Mouse (Mus musculus) hindbrain, postnatal 0 days (tissue): ENCODE results near the gene Sf1. TPM values are rescaled to one million over a fixed set of nuclear protein-coding genes. Genes with fewer than 3 reads are reported as not detected.

Source experiments
- ATAC-seq: fragments of 200-750 bp; cut with Nextera tagmentation; 2 replicates; pipeline ENCODE4 v1.8.0; 2017; ENCODE audit warnings: mild to moderate bottlenecking, moderate TSS enrichment, moderate library complexity
- DNase-seq: peaks from one replicate; pipeline ENCODE4 v3.0.0-alpha.2; 2015; ENCODE audit warnings: low spot score
- H3K27ac ChIP-seq: fragments of 300-500 bp; sonication (generic); 2 replicates; pipeline ENCODE4 v1.5.1; 2014; ENCODE audit warnings: mild to moderate bottlenecking
- H3K27me3 ChIP-seq: fragments of 300-500 bp; sonication (generic); 2 replicates; pipeline ENCODE4 v1.6.1; 2014; ENCODE audit warnings: low read length, mixed read lengths; ENCODE audit not compliant: insufficient read depth
- H3K36me3 ChIP-seq: fragments of 300-500 bp; sonication (generic); 2 replicates; pipeline ENCODE4 v1.6.1; 2014; ENCODE audit warnings: low read length, mixed read lengths; ENCODE audit not compliant: insufficient read depth
- H3K4me1 ChIP-seq: fragments of 300-500 bp; sonication (generic); 2 replicates; pipeline ENCODE4 v1.6.1; 2014; ENCODE audit warnings: antibody characterized with exemption, low read length, mixed read lengths; ENCODE audit not compliant: insufficient read depth
- H3K4me2 ChIP-seq: fragments of 300-500 bp; sonication (generic); 2 replicates; pipeline ENCODE4 v1.6.1; 2014; ENCODE audit warnings: low read depth, mild to moderate bottlenecking, low read length, moderate library complexity, mixed read lengths
- H3K4me3 ChIP-seq: fragments of 300-500 bp; sonication (generic); 2 replicates; pipeline ENCODE4 v1.5.1; 2014; ENCODE audit warnings: low read length
- H3K9ac ChIP-seq: fragments of 300-500 bp; sonication (generic); replicated peaks from 2 replicates; pipeline ENCODE4 v1.6.1; 2014; ENCODE audit warnings: mild to moderate bottlenecking, low read length, moderate library complexity, mixed read lengths
- H3K9me3 ChIP-seq: fragments of 300-500 bp; sonication (generic); 2 replicates; pipeline ENCODE4 v1.6.1; 2016; ENCODE audit warnings: low read length, mixed read lengths
- CTCF ChIP-seq: IDR thresholded peaks from 2 replicates; pipeline ENCODE4 v1.5.1; 2016; ENCODE audit warnings: antibody characterized with exemption, control low read depth, low read depth
- WGBS: fragments of 180-500 bp; shearing (Covaris S2); extraction: QIAGEN DNeasy Blood & Tissue Kit; methylation state at CpG from one replicate; pipeline ENCODE4 v1.1.7; 2014; 5-methylcytosine and 5-hydroxymethylcytosine counted together
- polyA plus RNA-seq: library from polyadenylated mRNA; unstranded; fragments of >200 nt; fragmentation: Nextera tagmentation; extraction: Ambion mirVana; gene quantifications from 2 replicates; pipeline ENCODE4 v1.2.1, GENCODE M21; 2015
- total RNA-seq: library from RNA; depleted of rRNA; stranded (reverse); fragments of >200 nt; gene quantifications from 2 replicates; pipeline ENCODE4 v1.2.3, GENCODE M21; 2014

The Sf1 gene
- total and polyA plus RNA-seq, 2 experiments from 2014 or later = 84.9 to 89.0 TPM

- H3K27me3 ChIP-seq = no peaks in the 10 kb centered on the region
- H3K4me1 ChIP-seq = peaks cover 7% of the 10 kb centered on the region
- WGBS = 69% methylated on average over 15 of the region's 15 CpGs
- H3K9me3 ChIP-seq = no peaks in the 10 kb centered on the region
- H3K9ac ChIP-seq = no peak overlapping the region
- no peak overlapping the region; the same call in 1 of the 2 replicates for H3K27ac ChIP-seq
- peaks cover 44% of the 10 kb centered on the region for H3K36me3 ChIP-seq
- no peak overlapping the region for H3K4me3 ChIP-seq
- DNase-seq (no peak), ATAC-seq (no peak)
- H3K4me2 ChIP-seq = peak overlapping the region; percentile 90; the same call in 1 of the 2 replicates
- peak; percentile 37; the same call in 1 of the 2 replicates for TF ChIP-seq CTCF
Observed at GRCm38 (mm10) chr19:6339890-6340504, 23.5 kb upstream of the Sf1 start.

GRCm38 (mm10) chr19:6340524-6341452 is 22.7 kb upstream of the Sf1 start, which contains the start of gene Map4k2:
Gene Map4k2, plus strand, starts transcription at chr19:6341135.
- WGBS = 8% methylated on average over 69 of the region's 72 CpGs
- peaks cover 7% of the 10 kb centered on the region for H3K4me1 ChIP-seq
- H3K4me2 ChIP-seq = peak within 1 kb of the TSS; percentile 90
- peak; percentile 23; the same call in 1 of the 2 replicates for TF ChIP-seq CTCF
- H3K27ac ChIP-seq = peak within 1 kb of the TSS; percentile 62
- peaks cover 52% of the 10 kb centered on the region for H3K36me3 ChIP-seq
- no peaks in the 10 kb centered on the region for H3K9me3 ChIP-seq
- H3K4me3 ChIP-seq = peak within 1 kb of the TSS; percentile 66
- H3K9ac ChIP-seq = peak within 1 kb of the TSS; percentile 74
- ATAC-seq (peak; percentile 74), DNase-seq (peak; percentile 81)
- H3K27me3 ChIP-seq = no peaks in the 10 kb centered on the region

GRCm38 (mm10) chr19:6341453-6342077 is 21.9 kb upstream of the Sf1 start:
- no peak for ATAC-seq

GRCm38 (mm10) chr19:6342276-6342933 is 21.1 kb upstream of the Sf1 start:
- Histone ChIP-seq H3K27ac (no peak overlapping the region), H3K9me3 (no peaks in the 10 kb centered on the region), H3K4me1 (no peaks in the 10 kb centered on the region), H3K9ac (no peak overlapping the region), H3K36me3 (peaks cover 64% of the 10 kb centered on the region), H3K27me3 (no peaks in the 10 kb centered on the region), H3K4me2 (peak overlapping the region; percentile 90), H3K4me3 (peak overlapping the region; percentile 66; the same call in 1 of the 2 replicates)
- ATAC-seq = no peak
- no peak for TF ChIP-seq CTCF
- 72% methylated on average over 5 of the region's 5 CpGs for WGBS
- DNase-seq = no peak

More at GRCm38 (mm10) chr19:6341453-6342077, 21.9 kb upstream of the Sf1 start:
- DNase-seq = no peak
- peak overlapping the region; percentile 74 for H3K9ac ChIP-seq
- no peaks in the 10 kb centered on the region for H3K9me3 ChIP-seq
- peak overlapping the region; percentile 62 for H3K27ac ChIP-seq
- peaks cover 60% of the 10 kb centered on the region for H3K36me3 ChIP-seq
- TF ChIP-seq CTCF = no peak
- no peaks in the 10 kb centered on the region for H3K27me3 ChIP-seq
- peak overlapping the region; percentile 66 for H3K4me3 ChIP-seq
- peaks cover 5% of the 10 kb centered on the region for H3K4me1 ChIP-seq
- 13% methylated on average over 19 of the region's 23 CpGs for WGBS
- H3K4me2 ChIP-seq = peak overlapping the region; percentile 90

- H3K36me3 ChIP-seq = peaks cover 56% of the 10 kb centered on the region
- no peak overlapping the region for H3K4me3 ChIP-seq
- no peak overlapping the region for H3K9ac ChIP-seq
- H3K27me3 ChIP-seq = no peaks in the 10 kb centered on the region
- H3K4me2 ChIP-seq = no peak overlapping the region
- WGBS = 86% methylated on average over 19 of the region's 19 CpGs
- TF ChIP-seq CTCF = no peak
- H3K9me3 ChIP-seq = no peaks in the 10 kb centered on the region
- H3K4me1 ChIP-seq = no peaks in the 10 kb centered on the region
- H3K27ac ChIP-seq = no peak overlapping the region
- ATAC-seq (no peak), DNase-seq (no peak)
Observed at GRCm38 (mm10) chr19:6343066-6343925, 20.2 kb upstream of the Sf1 start.
